Mouse (Mus musculus) C2C12 (cell line): ENCODE data around the gene Trip6. TPM values are rescaled to one million over a fixed set of nuclear protein-coding genes. Genes with fewer than 3 reads are reported as not detected.

Source experiments
- H3K27me3 ChIP-seq: one replicate; pipeline ENCODE4 v1.6.1; 2011; ENCODE audit not compliant: control insufficient read depth, insufficient read depth, insufficient read length
- H3K36me3 ChIP-seq: one replicate; pipeline ENCODE4 v1.6.1; 2011; ENCODE audit not compliant: control insufficient read depth, insufficient read depth
- H3K4me3 ChIP-seq: one replicate; pipeline ENCODE4 v1.5.1; 2011; ENCODE audit warnings: mild to moderate bottlenecking, control low read depth; ENCODE audit not compliant: poor library complexity, insufficient read depth, severe bottlenecking
- H3K79me2 ChIP-seq: one replicate; pipeline ENCODE4 v1.6.1; 2011; ENCODE audit not compliant: control insufficient read depth, insufficient read depth
- H3K79me3 ChIP-seq: one replicate; pipeline ENCODE4 v1.6.1; 2011; ENCODE audit warnings: low read depth, control low read depth
- H3ac ChIP-seq: one replicate; pipeline ENCODE3; 2011; ENCODE audit warnings: low read depth; ENCODE audit not compliant: control insufficient read depth, insufficient read length
- CEBPB ChIP-seq: IDR thresholded peaks from one replicate; pipeline ENCODE4 v1.6.1; 2011; ENCODE audit warnings: low read depth, mild to moderate bottlenecking, control low read depth, moderate library complexity
- CTCF ChIP-seq: IDR thresholded peaks from one replicate; pipeline ENCODE4 v1.5.1; 2011; ENCODE audit not compliant: control insufficient read depth, insufficient read depth, insufficient read length
- FOSL1 ChIP-seq: IDR thresholded peaks from one replicate; pipeline ENCODE4 v1.8.0; 2011; ENCODE audit warnings: mild to moderate bottlenecking, low read length; ENCODE audit not compliant: poor library complexity, insufficient read depth, severe bottlenecking
- MAX ChIP-seq: IDR thresholded peaks from one replicate; pipeline ENCODE4 v1.6.1; 2011; ENCODE audit warnings: mild to moderate bottlenecking, control low read depth
- MYOD1 ChIP-seq: IDR thresholded peaks from one replicate; pipeline ENCODE4 v1.6.1; 2011; ENCODE audit warnings: low read depth; ENCODE audit not compliant: control insufficient read depth, insufficient read length
- MYOG ChIP-seq: IDR thresholded peaks from one replicate; pipeline ENCODE4 v1.6.1; 2011; ENCODE audit not compliant: control insufficient read depth, insufficient read length; ENCODE audit errors: extremely low read depth
- USF1 ChIP-seq: IDR thresholded peaks from one replicate; pipeline ENCODE4 v1.6.1; 2011; ENCODE audit warnings: low read depth, mild to moderate bottlenecking, control low read depth, moderate library complexity
- polyA plus RNA-seq: library from polyadenylated mRNA; unstranded; fragments of >200 nt; fragmentation: generic; extraction: Trizol; gene quantifications from one replicate; pipeline ENCODE4 v1.2.1, GENCODE M21; 2012; ENCODE audit warnings: missing spikeins

The Trip6 gene
- polyA plus RNA-seq, 1 experiment = 80.0 TPM

- H3K27me3 ChIP-seq = no peaks in the 10 kb centered on the region
- H3K36me3 ChIP-seq = peaks cover 7% of the 10 kb centered on the region
- H3K79me3 ChIP-seq = peaks cover 14% of the 10 kb centered on the region
- peaks cover 15% of the 10 kb centered on the region for H3K79me2 ChIP-seq
- TF ChIP-seq CEBPB (no peak), MAX (no peak)
- no peak overlapping the region for H3K4me3 ChIP-seq
- H3ac ChIP-seq = no peak overlapping the region
Measured at GRCm38 (mm10) chr5:137317361-137317760, 3.2 kb upstream of the Trip6 start.

- peaks cover 15% of the 10 kb centered on the region for H3K36me3 ChIP-seq
- peak; percentile 7 for TF ChIP-seq CTCF
- no peak for TF ChIP-seq MYOG
- H3K79me3 ChIP-seq = peaks cover 24% of the 10 kb centered on the region
- H3ac ChIP-seq = no peak overlapping the region
- no peaks in the 10 kb centered on the region for H3K27me3 ChIP-seq
- peaks cover 30% of the 10 kb centered on the region for H3K79me2 ChIP-seq
- H3K4me3 ChIP-seq = no peak overlapping the region
Measured at GRCm38 (mm10) chr5:137315084-137315903, 1.1 kb upstream of the Trip6 start.

- Histone ChIP-seq H3K79me3 (peaks cover 24% of the 10 kb centered on the region), H3K4me3 (peak overlapping the region; percentile 72), H3K79me2 (peaks cover 44% of the 10 kb centered on the region), H3K27me3 (no peaks in the 10 kb centered on the region), H3K36me3 (peaks cover 31% of the 10 kb centered on the region), H3ac (peak overlapping the region; percentile 83)
- TF ChIP-seq CEBPB (peak; percentile 60), MAX (no peak)
Measured at GRCm38 (mm10) chr5:137313466-137314192, 575 bp downstream of the Trip6 start.

- H3ac ChIP-seq = no peak overlapping the region
- H3K36me3 ChIP-seq = peaks cover 56% of the 10 kb centered on the region
- peak overlapping the region; percentile 80 for H3K4me3 ChIP-seq
- peaks cover 87% of the 10 kb centered on the region for H3K79me2 ChIP-seq
- peaks cover 57% of the 10 kb centered on the region for H3K79me3 ChIP-seq
- no peaks in the 10 kb centered on the region for H3K27me3 ChIP-seq
- TF ChIP-seq CEBPB (no peak), MAX (no peak)
Measured at GRCm38 (mm10) chr5:137308356-137308755, 5.8 kb downstream of the Trip6 start.

- Histone ChIP-seq H3K27me3 (no peaks in the 10 kb centered on the region), H3K79me3 (peaks cover 56% of the 10 kb centered on the region), H3K4me3 (peak within 1 kb of the TSS; percentile 80), H3K36me3 (peaks cover 66% of the 10 kb centered on the region), H3K79me2 (peaks cover 87% of the 10 kb centered on the region), H3ac (peak within 1 kb of the TSS; percentile 93)
- no peak for TF ChIP-seq USF1
- TF ChIP-seq MYOD1 = no peak
- TF ChIP-seq MYOG = no peak
- no peak for TF ChIP-seq CTCF
- TF ChIP-seq FOSL1 = no peak
- TF ChIP-seq MAX = peak; percentile 84
- TF ChIP-seq CEBPB = no peak
Measured at GRCm38 (mm10) chr5:137307071-137307912, 6.9 kb downstream of the Trip6 start, which contains the start of gene Srrt. TSS of gene Srrt (minus strand) at chr5:137307674.

- peak overlapping the region; percentile 93 for H3ac ChIP-seq
- TF ChIP-seq USF1 (no peak), MAX (no peak), CEBPB (no peak), CTCF (no peak), MYOD1 (no peak), FOSL1 (no peak), MYOG (no peak)
- H3K27me3 ChIP-seq = no peaks in the 10 kb centered on the region
- peaks cover 49% of the 10 kb centered on the region for H3K79me3 ChIP-seq
- H3K79me2 ChIP-seq = peaks cover 81% of the 10 kb centered on the region
- peaks cover 67% of the 10 kb centered on the region for H3K36me3 ChIP-seq
- H3K4me3 ChIP-seq = peak overlapping the region; percentile 80
Measured at GRCm38 (mm10) chr5:137306439-137307005, 7.7 kb downstream of the Trip6 start.
